Mouse (Mus musculus) retina, postnatal 1 day (tissue): ENCODE measurements around the gene Anapc15-ps.
A peak's percentile ranks its signal among the peaks of the same experiment; 100 is the strongest.
"Not testable (repeated sequence)": the region's sequence is repeated elsewhere in the genome, so short reads cannot be mapped to it uniquely, and the experiment has no call there.

Experiments
- DNase-seq: peaks from one replicate; pipeline ENCODE4 v3.0.0-alpha.2; 2012

The Anapc15-ps gene

DNA sequence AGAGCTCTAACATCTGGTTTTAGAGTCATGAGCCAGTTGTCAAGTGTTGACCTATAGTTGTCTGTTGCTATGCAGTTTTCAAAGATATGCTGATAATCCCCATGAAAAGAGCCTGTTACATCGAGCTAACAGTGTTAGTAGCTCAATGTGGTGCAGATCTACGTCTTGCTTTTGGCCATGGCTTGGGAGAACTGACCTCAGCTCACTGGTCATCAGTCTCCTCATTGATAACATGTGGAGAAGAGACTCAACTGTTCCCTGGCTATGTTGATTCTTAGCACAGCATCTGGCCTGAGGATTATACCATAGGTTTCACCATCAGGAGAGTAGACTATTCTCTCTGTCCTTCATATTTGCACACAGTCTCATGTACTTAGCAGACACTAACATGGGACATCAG lies 6.5 kb downstream of the Anapc15-ps start:
- DNase-seq: no peak

DNA sequence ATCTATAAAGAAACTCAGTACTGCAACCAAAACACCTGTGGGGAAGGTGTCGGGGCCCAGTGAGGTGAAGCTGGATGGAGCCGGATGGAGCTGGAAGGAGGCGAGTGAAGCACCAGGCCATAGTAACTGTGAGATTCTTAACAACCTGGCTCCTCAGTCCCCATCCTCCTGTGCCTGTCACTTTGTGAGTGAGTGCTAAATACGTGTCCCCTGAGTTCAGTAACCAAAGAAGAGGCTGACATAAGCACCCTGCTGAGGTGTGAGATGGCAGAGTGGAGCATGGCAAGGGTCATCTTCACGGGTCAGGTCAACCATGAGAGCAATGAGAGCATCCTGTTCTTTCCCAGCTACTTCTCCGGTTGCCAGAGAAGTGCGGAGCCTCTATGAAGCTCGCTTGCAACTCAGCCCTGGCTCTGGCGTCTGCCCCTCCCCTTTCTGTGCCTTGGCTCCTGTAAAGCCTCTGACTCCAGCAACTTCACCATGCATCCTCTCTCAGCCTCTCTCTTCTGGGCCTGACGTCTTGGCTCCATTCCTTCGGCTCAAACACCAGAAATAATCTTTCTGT lies 7.7 kb downstream of the Anapc15-ps start:
- DNase-seq: no peak

DNA sequence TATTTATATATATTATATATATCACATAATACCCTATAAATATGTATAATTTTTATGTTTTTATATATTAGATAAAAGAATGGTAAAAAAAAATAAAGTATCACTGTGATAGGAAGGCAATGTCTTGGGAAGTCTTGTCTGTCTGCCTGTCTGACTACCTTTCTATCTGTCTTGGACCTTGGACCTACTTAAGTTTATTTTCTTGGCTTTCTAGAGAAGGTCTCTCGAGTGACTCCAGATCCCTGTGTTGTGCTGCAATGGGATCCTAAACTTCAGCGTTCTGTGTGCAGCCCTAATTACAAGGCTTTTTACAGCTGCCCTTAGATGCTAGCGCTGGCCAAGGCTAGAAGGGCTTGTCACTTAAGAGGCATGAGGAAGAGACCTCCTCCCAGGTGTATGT lies 8.6 kb downstream of the Anapc15-ps start:
- no peak for DNase-seq

DNA sequence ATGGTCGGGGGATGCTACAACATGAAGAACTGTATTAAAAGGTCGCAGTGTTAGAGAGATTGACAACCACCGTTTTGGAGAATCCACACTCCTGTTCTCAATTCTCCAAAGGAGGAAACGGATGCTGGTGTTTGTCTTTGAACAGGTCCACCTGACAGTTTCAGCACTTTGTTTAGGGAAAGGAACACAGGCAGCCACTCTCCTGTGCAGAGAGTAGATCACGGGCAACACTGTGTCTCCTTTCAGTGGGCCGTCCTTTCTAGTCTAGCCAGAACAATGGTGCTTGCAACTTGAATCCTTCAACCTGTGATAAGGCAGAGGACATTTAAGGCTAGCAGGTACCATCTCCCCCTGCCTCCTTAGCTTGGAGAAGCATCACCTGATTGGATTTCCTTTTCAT lies 12.9 kb downstream of the Anapc15-ps start:
- no peak for DNase-seq

DNA sequence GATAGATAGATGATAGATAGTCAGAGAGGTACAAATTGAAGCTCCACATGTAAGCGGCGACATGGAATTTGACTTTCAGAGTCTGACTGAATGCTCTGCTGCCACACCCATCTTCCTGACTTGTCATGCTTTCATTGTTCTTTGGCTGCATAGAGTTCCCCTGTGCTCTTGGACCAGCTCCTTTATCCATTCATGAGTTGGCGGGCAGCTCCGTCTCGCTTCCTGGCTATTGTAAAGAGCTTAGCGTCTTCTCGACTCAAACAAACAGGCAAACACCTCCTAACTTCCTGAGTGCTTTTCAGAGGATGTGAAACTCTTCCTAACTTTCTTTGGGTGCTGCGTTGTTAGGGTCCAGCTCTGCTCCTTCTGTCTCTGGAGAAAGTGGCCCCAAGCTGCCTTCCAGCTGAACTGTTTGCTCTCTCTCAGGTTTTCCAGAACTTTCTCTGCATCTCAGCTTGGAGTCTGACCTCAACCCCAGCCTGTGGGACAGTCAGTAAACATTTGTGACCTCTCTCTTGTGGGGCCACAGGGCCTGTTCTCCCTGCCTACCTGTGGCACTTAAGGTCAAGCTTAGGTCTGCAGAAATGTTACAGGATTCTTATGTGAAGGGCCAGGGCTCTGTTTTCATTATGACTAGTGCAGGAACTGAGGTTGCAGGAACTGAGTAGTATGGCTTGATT lies 13.6 kb downstream of the Anapc15-ps start:
- no peak for DNase-seq

DNA sequence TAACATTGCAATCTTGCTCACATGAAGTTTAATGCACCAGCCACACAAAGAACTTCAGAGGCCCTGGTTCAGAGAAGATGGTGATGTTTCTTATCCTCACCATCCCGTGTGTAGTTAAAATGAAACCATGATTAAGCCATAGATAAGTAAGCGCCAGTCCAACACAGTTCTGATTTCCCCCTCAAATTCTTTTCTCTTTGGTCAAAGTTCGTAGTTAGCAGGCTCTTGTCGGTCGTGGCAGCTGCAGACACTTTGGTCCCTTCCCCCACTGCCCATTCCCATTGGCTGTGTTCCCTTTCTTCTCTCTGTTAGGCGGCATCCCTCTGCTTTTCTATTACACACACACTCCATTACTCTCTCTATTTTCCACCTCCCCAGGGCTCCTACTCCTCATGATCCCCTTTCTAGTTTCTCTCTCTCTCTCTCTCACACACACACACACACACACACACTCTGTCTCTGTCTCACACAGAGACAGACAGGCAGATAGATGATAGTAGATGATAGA lies 14.4 kb downstream of the Anapc15-ps start:
- DNase-seq: peak; percentile 26

DNA sequence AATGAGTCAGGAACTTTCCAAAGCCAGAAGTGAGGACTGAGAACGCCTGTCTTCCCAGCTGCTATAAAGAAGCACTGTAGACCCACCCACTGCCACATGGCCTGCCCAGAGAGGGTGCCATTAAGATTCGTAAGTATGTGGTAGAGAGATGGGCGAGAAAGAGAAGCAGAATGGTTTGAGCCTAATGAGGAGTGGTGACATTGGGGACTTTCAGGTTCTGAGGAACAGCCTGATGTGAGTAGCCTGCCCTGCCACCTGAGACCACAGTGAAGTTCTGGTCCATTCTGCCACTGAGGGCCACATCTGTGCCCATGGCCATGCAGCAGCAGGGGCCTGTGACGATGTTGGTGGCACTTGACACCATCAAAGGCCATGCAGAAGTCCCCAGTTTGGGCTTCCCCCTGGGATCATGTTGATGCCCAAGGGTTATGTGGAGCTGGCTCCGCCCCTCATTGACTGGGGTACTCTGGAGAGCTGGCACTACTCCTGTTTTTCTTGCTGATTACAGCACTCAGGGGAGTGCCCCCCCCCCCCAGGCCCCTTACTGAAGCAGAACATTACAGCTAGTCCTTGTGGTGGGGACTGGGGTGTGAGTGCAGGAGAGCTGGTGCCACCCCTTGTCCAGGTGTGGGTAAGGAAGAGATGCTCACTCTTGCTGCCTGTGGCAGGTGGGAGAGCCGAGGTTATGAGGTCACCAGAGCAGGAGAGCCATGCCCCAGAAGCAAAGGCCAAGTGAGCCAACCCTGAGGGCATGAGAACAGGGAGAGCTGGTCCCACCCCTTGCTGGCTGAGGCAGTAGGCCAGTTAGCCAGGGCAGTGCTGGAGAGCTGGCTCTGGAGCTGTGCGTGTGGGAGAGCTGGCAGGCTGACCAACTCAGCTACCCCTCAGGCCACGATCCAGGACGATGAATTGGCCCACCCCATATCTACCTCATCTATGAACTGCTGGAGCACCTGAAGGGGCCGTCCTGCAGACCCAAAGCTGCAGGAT lies 16.7 kb downstream of the Anapc15-ps start:
- no peak for DNase-seq

DNA sequence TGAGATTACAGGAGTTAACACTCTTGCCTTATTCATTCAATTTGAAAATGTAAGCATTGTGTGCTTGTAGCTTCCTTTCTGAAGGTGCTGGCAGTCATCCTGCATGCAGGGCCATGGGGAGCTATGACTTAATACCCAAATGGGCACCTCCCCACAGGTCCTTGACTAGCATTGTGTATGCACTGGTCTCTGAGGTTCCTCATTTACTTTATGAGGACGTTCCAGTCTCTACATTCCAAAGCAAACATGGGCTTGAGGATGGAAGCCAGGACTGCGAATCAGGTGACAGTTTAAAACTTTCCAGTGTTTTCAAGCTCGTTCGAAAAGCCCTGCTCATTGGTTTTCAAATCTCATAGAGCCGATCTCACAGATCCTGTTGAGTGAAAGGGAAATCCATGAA lies 21.1 kb downstream of the Anapc15-ps start:
- no peak for DNase-seq

DNA sequence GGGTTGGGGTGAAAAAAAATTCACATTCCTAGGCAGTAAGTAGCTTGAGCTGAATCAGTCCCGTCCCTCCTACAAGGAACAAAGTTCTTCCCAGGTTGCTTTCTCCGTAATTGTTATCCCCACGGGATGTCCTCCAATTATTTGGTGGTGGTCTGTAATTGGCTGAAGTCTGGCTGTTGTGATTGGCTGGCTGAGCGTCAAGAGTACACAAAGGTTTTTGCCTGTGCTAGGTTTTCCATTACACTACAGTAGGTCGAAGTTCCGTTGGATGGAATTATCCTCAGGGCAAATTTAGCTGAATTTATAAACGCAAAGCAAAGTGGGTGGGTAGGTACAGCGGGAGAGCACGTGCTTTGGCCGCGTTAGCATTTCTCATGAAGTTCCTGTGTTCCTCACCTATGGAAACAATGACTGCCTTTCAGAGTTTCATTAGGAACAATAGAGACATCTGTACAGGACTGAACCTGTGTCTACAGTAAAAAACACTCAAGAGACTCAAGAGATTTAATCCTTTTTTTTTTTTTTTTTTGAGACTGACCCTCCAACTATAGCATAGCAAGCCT lies 24.8 kb downstream of the Anapc15-ps start:
- DNase-seq: no peak

DNA sequence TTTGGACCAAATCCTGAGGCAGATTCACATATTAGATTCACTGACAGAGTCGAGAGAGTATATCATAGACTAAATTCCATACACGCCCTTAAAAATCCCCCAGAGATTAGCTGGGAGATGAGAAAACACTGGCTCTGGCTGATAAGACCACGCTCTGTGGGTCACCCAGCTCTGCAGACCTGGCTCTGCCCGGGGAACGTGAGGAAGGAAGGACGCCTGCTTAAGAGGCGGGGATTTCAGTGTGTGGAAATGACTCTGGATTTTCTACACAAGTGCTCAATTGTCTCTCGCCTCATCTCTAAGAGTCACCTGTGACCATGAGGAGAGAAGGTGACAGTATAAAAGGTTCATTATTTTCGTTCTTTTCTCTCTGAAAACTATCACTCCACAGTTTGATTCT lies 26.1 kb downstream of the Anapc15-ps start:
- DNase-seq: no peak

DNA sequence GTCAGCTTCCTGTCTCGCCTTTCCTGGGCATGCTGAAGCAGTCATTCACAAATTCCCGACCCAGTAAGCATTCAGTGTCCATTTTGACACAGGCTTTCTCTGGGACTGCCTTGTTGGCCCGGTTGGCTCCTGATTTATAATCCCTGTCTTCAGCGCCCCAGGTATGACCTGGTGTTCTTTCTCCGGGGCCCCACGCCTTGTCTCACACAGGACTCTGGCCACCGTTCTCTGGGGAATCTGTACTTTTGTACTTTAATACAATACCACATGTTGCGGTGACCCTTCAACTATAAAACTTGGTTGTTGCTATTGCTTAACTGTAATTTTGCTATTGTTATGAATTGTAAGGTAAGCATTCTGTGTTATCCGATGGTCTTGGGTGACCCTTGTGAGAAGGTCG lies 26.7 kb downstream of the Anapc15-ps start:
- no peak for DNase-seq

DNA sequence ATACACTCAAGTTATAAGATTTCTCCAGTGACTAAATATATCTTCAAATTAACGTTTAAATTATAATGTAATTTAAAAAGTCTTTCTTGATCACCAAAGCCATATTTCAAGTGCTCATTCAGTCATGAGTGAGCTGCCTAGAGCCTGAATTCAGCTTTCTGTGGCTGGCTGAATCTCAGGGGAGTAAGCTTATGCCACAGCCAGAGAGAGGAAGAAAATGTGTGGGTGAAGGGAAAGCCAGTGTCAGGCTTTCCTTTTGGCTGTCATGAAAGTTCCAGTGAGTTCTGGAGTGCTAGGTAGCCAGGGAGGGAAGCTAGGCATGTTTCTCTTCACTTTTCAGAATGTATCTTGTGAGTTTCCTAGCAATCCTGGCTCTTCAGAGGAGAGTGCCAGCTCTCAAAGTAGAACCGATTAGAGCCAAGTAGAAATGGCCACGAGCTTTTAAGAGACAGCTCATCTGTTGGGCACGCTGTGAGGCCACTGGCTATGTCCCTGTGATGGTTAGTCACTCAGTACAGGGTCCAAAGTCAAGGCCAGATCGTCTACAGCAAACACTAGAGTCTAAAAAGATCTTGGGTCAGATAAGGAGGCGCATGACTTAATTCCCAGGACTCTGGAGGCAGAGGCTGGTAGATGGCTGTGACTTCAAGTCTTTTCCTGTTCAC lies 29.4 kb downstream of the Anapc15-ps start:
- no peak for DNase-seq

DNA sequence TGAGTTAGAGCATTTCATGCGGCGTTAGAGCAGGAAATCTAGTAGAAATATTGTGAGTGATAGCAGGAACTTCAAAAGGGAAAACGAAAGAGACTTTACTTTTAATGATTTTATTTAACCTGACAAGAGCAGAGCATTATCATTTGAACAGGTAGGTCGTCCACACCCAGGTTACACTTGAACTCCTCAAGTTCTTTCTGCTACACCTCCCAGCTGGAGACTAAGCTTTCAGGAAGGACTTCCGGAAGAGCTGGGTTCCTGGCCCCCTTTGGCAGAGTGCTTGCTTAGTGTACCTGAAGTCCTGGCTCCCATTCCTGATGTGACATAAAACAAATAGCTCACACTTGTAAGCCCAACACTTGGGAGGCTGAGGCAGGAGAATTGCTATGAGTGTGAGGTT lies 30.2 kb downstream of the Anapc15-ps start:
- no peak for DNase-seq

DNA sequence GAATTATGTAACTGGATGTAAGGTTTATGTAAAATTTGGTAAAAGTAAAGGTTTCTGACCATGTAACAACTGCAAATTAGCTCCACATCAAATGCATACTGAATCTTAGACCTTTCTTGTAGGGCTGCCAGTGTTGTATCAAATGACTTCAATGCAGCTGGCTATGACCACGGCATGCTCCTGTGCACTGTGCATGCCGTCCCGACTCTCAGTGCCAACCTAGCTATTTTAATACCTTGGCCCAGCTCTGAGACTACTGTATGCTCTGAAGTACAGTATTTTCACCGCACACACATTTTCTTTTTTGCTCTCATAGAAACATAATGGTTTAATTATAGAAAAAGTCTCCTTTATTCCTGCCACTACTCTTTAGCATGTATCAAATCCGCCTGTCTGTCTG lies 31.9 kb downstream of the Anapc15-ps start:
- no peak for DNase-seq

DNA sequence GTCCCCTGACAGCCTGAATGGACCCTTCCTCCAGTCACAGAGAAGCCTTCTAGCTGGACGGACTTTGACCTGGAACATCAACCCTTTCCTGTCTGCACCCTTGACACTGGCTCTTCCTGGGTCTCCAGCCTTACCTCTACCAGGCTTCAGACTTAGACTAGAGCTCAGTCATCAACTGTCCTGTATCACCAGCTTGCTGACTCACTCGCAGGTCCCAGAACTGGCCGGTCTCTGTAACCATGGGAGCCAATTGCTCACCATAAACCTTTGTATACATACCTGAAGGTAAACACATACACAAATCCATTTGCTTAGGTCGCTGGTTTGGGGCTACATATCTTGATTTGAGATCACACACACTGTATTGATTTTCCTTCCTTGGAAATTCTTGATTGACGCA lies 33.8 kb downstream of the Anapc15-ps start:
- no peak for DNase-seq

DNA sequence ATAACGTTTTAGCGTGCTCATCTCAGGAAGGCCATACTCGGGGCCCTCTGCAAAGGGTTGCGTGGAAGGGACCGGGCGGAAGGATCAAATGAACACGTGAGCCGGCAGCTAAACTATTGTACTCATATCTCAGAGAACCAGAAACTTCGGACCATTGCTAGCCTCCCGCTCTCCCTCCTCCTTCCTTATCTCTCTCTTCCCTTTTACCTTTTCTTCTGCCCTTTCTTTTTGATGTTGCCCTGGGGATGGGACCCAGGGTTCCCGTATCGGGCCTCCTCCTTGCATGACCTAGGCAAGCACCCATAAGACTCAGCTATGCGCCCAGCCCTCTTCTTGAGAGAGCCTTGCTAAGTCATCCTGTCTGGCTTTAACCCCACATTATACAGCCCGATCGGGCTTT lies 38.5 kb downstream of the Anapc15-ps start:
- DNase-seq: no peak

DNA sequence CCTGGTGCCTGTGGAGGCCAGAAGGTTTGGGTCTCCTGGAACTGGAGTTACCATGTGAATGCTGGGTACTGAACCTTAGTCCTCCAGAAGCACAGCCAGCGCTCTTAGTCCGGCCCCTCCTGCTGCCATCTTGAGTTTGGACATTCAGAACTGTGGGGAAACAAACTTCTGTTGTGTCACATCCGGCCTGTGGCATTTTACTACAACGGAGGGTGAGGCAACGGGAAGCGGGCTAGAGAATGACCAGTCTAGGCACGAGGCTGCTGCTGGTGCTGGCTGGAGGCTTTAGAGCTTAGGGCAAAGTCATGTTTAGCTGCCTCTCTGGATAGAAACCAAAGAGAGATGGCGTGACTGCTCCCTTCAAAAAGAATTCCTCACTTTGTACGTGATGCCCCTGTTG lies 39.0 kb downstream of the Anapc15-ps start:
- no peak for DNase-seq

DNA sequence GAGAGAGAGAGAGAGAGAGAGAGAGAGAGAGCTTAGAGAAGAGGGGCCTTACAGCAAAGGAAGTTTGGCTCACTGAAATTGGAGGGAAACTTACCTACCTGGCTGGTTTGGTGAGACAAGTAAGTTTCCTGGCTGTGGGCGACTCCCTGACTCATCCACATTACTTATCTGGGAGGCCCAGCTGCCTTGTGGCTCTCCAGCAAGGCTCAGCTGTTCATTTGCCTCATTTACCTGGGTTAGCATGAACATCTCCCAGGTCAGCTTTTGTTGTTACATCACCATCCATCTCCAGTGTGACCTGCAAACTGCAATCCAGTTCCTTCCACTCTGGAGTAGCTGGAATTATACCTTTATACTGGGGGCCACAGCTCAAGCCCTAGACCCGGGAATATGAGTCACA lies 41.7 kb downstream of the Anapc15-ps start:
- no peak for DNase-seq

DNA sequence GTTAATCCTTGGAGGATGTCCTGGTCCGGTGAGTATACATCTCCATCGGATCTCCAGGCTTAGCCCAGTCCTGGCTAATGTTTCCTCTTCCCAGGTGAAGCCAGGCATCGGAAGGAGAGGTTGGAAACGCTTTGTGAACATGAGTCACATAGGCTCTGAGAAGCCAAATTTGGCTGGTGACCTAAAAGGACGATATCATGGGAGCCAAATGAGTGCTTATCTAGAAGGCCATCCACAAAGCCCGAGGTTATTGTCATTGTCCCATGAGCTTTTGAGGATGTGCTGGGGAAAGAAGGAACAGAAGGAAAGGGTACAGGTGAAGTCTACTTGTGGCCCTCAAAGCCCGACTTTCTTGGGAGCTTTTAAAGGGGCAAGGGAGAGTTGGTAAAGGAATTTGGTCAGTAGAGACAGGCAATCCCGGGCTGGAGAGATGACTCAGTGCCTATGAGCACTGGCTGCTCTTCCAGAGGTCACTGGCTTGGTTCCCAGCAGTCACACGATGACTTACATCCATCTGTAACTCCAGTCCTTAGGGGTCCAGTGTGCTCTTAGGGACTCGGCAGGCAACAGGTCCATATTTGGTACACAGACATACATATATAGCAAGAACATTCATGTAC lies 42.4 kb downstream of the Anapc15-ps start:
- DNase-seq: no peak

DNA sequence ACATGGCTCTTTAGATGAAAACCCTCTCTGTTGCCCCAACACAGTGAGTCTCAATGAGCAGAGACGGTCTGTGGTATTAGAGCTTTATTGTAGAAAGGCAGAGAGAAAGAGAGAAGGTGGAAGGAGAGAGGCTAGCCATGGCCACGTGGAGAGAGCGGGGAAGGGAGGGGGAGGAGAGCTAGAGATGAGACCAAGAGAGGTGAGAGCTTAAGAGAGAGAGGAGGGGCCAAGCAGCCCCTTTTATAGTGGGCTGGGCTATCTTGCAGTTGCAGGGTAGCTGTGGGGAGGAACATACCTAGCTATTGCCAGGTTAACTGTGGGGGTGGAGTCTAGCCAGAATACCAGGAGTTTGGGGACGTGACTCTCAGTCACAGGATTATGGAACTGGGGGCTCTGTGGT lies 43.1 kb downstream of the Anapc15-ps start:
- DNase-seq: not testable (repeated sequence)

DNA sequence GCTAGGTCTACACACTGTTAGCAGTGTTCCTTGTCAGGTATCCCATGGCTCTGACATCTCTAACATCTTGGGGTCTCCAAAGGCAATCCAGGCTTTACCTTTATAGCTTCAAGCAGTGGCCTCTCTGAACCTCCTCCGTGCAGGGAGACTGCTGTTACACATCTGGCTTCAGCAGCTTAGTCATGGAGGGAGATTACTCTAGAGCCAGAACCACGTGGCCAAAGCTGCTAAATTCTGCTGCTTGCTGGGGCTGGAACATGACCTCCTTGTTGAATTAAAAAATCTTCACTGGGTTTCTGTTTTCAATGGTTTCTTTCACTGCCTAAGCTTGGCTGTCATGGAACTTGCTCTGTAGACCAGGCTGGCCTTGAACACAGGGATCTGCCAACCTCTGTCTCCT lies 44.9 kb downstream of the Anapc15-ps start:
- no peak for DNase-seq

DNA sequence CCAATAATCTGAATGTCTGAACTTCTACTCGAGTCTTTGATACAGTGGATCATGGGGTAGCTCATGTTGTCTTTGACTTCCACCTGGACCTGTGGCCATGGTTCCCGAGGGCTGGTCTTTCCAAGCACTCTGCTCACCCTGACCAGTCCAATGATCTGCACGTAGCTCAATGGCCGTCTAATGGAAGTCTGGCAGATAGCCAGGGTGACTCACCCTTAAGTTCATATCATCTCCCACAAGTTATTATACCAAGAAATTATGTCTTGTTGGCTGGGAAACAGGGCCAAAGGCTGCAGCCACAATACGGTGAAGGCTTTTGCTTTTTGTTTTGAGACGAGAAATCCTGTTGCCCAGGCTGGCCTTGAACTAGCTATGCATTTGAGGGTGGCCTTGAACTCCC lies 45.9 kb downstream of the Anapc15-ps start:
- no peak for DNase-seq
